Mouse (Mus musculus) liver, embryonic 14.5 days (tissue): ENCODE measurements around the gene Grhl3.

ENCODE experiments used
- CTCF ChIP-seq: IDR thresholded peaks from 2 replicates; pipeline ENCODE4 v1.5.1; 2016; ENCODE audit warnings: antibody characterized with exemption, low read depth, control low read depth
- EP300 ChIP-seq: IDR thresholded peaks from 2 replicates; pipeline ENCODE4 v1.6.1; 2016; ENCODE audit warnings: antibody characterized with exemption, low read depth

DNA sequence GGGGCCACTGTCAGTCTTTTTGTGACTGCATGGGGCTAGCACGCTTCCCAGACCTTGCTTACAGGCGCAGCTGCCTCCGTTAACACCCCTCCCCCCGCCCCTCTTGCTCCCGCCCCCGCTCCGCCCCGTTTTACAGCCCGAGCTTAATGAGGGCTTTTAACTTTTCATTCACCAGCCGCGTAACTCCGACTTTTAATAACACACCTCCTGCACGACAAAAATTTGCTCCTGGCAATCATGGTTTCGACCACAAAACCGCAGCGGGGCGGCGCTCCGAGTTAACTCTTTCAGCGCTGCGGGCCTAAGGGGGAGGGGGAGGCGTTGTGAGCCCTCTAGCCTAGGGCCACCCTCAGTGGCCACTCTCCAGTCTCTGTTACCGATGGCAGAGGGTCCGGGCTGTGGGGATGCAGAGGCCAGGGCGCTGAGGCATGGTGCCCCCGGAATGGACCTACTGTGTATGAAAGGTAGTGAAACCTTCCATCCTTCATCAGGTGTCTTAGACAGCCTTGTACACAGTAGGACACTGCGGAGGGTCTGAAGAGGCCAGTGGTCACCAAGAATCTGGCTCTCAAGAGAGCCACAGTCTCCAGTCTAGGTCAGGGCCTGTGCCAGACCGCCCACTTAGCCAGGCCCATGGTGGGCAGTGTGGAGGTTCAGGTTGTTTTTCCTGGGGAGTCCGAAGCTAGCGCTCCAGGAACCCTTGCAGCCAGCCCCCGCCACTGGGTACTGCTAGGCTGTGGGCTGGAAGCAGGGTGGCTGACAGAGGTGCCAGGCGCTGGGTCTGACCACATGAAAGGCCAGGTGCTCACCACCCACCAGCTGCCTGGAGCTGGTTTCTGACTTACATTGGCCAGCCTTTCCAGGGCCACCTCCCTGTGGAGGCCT, 3.0 kb downstream of the Grhl3 start:
- TF ChIP-seq EP300 (no peak), CTCF (no peak)
